Mouse (Mus musculus) heart, postnatal 36 days (tissue): ENCODE data around the gene Tanc1. TPM values are rescaled to one million over a fixed set of nuclear protein-coding genes. Genes with fewer than 3 reads are reported as not detected.
"Not testable (repeated sequence)": the region's sequence is repeated elsewhere in the genome, so short reads cannot be mapped to it uniquely, and the experiment has no call there.

Experiments used
- DNase-seq, 2 experiments: peaks; one replicate each; pipeline ENCODE4 v3.0.0; 2021 to 2022
- intact Hi-C: fragments of 180-260 bp; cut with DNase I; formaldehyde crosslinking; loops from one replicate; pipeline ENCODE4 v1.15.1; 2025
- total RNA-seq, 2 experiments: library from RNA; stranded (reverse); gene quantifications; 2 replicates each; pipeline ENCODE4 v1.2.3; 2021

Gene Tanc1
- 10 to 100 TPM; 26.6 to 29.8 TPM for total RNA-seq

- peak; percentile 86 to 90 for DNase-seq
- intact Hi-C loops, result loop anchor here (2.0 to 10.0 kb wide), 4 partner anchors 59 to 603 kb away; no protein-coding TSS in a partner anchor
Measured at GRCm38 (mm10) chr2:59611831-59612732, at the start of gene Tanc1. Tanc1 (plus strand) TSS chr2:59612042.

DNA sequence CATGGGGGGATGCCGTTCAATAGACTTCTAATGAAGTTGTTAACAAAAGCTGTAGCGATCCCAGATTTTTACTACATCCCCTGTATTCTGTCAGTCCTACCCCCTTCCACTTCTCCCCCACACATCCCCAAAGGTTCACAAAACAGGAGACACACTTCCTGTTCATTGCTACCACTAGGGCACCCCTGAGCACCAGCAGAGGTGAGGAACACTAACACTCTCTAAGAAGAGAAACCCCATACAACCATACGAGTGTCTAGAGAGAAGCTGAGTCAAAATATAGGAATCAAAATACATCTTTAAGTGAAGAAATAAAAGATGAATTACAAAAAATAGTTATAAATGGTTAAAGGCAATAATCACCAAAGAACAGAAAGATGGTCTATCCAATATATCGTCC is 49.6 kb upstream of the Tanc1 start:
- intact Hi-C loops, result no loop called here
- no peak for DNase-seq

DNA sequence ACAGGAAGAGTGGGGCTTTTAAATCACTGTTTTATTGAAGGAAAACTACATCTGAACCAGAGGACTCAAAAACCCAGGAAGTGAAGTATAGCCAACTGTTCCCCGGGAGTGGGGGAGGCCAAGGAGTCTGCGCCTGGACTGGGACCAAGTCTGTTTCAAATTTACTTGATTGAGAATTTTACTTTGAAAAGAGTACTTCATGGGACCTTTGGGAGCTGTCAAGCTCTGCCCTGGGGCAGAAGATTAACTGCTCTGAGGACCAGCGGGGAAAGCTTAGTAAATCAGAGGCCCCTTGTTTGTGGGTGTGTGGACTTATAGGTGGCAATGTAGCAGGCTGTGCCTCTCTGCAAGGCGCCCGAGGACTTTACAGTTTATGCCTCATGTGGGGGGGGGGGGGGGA is 49.1 kb upstream of the Tanc1 start:
- no peak for DNase-seq
- intact Hi-C loops, result no loop called here

DNA sequence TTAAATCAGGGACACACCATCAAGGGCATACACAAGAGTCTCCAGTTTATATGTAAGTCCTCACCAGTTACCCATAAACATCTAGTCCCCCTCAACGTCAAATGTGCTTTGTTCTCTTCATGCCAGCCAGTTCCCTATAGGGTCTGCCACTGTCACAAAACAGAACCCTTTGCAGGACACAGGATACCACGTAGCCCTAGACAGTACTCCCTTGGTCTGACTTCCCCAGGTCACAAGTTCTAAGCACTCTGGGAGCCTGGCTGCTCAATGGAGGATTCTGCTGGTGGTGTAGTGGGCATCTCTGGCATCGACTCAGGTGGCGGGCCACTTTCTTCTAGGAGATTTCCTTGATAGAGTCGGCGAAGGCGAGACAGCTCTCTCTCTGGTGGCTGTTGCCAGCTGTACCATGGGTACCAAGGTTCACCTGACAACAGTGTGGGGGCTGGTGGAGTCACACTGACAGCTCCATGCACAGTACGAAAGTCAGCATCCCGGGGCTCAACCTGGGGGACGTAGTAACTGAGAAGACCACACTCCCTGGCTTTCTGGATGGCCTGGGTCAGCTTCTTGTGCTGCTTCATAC is 47.7 kb upstream of the Tanc1 start:
- DNase-seq, intact Hi-C loops: not testable (repeated sequence)

DNA sequence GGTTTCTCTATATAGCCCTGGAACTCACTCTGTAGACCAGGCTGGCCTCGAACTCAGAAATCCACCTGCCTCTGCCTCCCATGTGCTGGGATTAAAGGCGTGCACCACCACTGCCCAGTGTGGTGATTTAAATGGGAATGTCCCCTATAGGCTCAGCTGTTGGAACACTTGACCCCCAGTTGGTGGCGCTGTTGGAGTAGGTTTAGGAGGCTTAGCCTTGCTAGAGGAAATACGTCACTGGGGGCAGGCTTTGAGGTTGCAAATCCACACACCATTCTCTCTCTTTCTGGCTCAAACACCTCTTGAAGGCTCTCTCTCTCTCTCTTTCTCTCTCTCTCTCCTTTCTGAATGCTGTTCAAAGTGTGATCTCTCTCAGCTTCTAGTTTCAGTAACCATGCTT is 46.9 kb upstream of the Tanc1 start:
- intact Hi-C loops, result no loop called here
- no peak for DNase-seq

DNA sequence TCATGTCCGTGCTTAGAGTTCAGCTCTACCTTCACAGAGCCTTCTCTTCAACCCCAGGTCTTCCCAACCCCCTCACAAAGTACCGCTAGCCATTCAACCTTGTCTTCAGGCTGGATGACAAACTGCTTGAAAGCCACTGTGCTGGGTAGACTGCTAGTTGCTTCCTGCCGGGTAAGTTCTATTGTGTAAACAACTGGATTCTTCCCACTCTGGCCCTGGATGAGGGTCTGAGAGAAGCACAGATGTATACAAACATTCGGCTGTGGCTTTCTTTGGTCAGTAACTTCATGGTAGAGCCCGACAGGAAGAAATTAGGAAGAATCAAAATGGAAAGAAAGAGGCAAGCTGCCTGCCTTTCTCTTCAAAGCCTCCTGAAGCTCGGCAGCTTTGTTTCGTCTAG is 30.9 kb upstream of the Tanc1 start:
- intact Hi-C loops, result no loop called here
- no peak for DNase-seq

- intact Hi-C loops, result no loop called here
- no peak for DNase-seq
Measured at GRCm38 (mm10) chr2:59583961-59584360, 27.9 kb upstream of the Tanc1 start.

DNA sequence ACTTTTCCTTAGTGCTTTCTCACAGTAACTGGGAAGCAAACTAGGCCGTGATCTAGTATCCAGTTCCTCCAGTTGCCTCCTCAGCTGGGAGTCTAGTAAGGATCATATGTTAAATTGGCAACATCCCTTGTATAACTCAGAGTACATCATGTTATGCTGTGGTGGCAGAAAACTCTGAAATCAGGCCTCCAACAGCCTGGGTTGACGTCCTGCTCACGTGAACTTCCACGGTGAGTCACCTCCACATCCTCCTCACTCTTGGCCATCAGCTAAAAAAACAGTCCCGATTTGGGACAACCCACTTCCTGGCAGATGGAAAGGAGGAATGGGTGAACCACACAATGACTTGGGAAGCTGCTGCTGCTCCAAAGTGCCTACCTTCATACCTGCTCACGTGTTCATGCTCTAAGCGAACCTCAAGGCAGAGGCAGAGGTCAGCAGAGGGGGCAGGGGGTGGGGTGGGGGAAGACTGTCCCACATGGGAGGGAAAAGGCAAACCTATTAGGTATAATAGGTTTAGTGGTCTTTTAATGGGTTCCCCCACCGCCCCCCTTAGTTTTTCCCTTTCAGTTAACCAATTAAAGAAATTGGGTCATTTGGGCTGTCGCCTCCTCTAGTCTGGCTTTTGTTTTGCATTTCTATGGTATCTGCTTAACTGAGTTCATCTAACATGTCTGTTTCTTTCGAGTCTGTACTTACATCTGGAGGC is 24.3 kb upstream of the Tanc1 start:
- intact Hi-C loops, result no loop called here
- DNase-seq, result no peak

DNA sequence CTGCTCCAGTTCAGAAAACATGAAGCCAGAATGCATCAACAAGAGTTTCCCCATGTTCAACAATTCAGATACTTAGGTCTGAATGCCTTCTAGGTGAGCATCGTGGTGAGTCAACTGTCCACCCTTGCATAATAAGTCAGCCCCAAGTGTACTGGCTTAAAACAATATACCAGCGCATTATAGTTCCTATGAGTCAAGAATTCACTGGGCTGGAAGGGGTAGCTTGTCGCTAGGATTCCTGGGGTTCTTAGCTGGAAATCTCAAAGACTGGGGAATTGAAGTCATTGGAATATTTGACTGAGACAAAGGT is 23.8 kb upstream of the Tanc1 start:
- no peak for DNase-seq
- intact Hi-C loops, result no loop called here

DNA sequence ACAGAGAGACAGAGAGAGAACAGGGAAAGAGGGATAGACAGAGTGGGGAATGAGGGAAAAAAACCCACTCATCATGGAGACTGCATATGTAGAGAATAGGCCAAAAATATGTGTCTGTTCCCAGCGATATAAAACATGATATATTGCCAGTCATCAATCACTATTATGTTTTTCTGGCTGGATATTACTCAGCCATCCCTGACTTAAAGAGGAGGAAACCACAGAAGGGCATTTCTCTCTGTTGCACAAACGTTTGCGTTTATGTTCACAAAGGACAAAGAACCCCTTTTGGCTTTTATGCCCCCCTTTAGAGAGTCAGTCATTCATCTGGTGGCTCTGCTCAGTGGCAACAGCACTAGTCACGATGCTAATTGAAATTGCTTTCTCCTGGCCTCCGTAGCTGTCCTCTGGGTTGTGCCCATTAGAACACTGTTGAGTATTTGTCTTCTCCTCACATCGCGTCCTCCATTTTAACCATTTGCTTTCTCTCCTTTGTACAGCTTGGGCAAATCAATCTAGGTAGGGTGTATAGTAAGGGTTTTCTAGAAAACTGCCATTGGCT is 18.4 kb upstream of the Tanc1 start:
- no peak for DNase-seq
- intact Hi-C loops, result no loop called here

DNA sequence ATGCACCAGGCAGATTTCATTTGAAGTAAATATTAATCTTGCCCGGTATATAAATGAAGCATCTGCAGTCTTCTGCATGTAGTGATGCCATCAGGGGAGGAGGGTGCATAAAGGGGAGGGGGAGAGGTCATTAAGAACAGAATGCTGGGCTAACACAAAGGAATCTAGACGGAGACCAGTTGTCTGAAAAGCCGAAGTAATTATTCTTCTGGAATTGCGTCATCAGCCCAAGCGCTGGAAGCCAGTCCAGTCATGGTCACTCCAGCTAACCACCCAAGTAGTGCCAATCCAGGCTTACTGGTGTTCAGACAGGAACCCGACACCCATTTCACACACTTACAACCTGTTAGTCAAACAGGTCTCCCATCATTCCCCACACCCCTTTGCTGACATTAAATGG is 17.7 kb upstream of the Tanc1 start:
- DNase-seq, result no peak
- intact Hi-C loops, result no loop called here

- intact Hi-C loops, result no loop called here
- no peak for DNase-seq
Measured at GRCm38 (mm10) chr2:59596545-59596944, 15.3 kb upstream of the Tanc1 start.

DNA sequence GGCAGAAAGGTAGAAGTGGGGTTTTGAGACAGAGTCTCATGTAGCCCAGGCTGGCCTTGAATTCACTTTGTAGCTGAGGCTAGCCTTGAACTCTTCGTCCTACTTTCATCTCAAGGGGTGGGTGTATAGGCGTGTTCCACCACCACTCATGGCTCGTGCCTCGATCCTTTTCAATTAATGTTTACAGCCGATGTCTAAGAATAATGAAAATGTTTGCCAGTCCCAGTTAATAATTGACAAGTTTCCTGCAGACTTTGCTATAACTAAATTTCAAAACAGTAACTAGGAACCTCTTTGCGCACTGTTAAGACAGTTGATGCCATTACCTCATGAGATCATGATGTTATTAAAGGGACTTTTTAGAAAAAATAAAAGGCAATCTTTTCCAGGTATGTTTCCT is 13.6 kb upstream of the Tanc1 start:
- intact Hi-C loops, result no loop called here

DNA sequence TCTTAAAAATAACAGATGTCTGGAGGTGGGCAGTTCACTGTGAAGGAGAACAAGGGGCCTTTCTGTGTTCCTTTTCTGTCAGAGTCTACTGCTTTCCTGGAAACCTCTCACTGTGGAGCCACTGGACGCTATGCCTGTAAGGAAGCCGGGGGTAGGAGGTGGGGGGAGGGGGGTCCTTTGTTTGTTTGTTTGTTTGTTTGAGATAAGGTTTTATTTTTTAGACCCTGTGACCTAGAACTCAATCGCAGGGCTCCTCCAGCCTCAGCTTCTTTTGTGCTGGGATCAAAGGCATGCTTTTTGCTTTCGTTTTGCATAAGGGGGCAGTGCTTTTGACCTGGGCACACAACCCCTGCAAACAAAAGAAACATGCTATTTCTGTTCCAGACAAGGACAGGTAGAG is 12.9 kb upstream of the Tanc1 start:
- intact Hi-C loops, result no loop called here
- DNase-seq, result no peak

More for the DNA sequence above, 13.6 kb upstream of the Tanc1 start:
- DNase-seq, result no peak

- intact Hi-C loops, result no loop called here
Measured at GRCm38 (mm10) chr2:59599338-59600111, 12.3 kb upstream of the Tanc1 start.

DNA sequence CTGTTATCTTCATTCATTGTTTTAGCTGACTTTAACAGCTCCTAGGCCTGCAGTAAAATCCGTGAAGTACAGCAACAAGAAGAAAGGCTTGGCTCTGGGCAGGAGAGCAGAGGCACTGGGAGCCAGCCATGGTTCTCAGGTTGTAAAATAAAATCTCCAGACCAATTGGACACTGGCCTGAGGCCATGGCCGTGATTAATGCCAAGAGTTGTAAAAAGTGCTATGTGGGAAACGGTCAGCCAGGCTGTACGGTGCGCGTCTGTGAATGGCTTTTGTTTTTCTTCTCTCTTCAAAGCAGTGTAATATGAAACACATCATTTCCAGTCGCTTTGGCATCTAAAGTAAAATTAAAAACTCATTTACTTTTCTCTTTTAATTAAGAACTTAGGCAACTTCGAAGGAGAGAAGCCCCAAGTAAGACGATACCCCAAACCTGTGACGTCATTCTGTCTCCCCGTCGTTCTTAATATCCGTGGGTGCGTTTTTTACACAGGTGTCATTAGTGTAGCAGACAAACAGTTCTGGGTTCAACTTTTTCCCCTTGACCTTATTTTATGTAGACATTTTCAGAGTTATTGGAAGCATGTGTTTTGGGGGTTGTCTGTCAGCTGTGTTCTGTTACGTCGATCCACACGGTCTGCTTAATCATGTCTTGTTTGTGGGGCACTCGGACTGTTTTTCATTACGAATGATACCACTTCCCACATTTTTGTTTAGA is 11.6 kb upstream of the Tanc1 start:
- peak; percentile 47 to 55 for DNase-seq
- intact Hi-C loops, result no loop called here

More at GRCm38 (mm10) chr2:59599338-59600111, 12.3 kb upstream of the Tanc1 start:
- DNase-seq, result no peak

- intact Hi-C loops, result no loop called here
- DNase-seq, result no peak
Measured at GRCm38 (mm10) chr2:59600980-59601379, 10.9 kb upstream of the Tanc1 start.

GRCm38 (mm10) chr2:59601452-59601851 is 10.4 kb upstream of the Tanc1 start:
- no peak for DNase-seq
- intact Hi-C loops, result no loop called here

DNA sequence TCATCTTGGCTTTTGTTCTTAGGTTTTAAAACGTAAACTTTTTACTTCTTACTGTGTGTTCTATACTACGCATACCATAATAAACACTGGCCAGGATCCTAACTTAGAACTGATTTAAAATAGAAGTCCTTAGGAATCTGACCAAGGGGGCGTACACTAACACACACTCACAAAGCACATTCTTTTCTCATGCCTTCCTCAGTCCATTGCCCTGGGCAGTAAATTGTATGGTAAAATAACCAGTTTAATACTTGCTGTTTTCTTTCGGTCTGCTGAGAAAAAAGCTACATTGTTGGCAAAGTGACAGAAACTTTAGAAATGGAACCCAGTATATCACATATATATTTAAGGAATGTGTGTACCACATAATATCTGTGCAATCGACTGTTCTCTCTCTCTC is 2.9 kb upstream of the Tanc1 start:
- DNase-seq, result no peak
- intact Hi-C loops, result no loop called here
